Mouse (Mus musculus) limb, embryonic 11.5 days (tissue): ENCODE results near the gene Dhx30. TPM values are rescaled to one million over a fixed set of nuclear protein-coding genes. Genes with fewer than 3 reads are reported as not detected.

Experiments used
- ATAC-seq: fragments of 200-750 bp; cut with Nextera tagmentation; 2 replicates; pipeline ENCODE4 v1.8.0; 2017; ENCODE audit warnings: low read depth; ENCODE audit not compliant: insufficient number of reproducible peaks, low FRiP score, low TSS enrichment
- DNase-seq: peaks from one replicate; pipeline ENCODE4 v3.0.0-alpha.2; 2015; ENCODE audit warnings: low spot score
- H3K27ac ChIP-seq: fragments of 300-500 bp; sonication (generic); replicated peaks from 2 replicates; pipeline ENCODE4 v1.5.1; 2014; ENCODE audit warnings: low read depth, mild to moderate bottlenecking, low read length
- H3K27me3 ChIP-seq: fragments of 300-500 bp; sonication (generic); 2 replicates; pipeline ENCODE4 v1.6.1; 2014; ENCODE audit warnings: mild to moderate bottlenecking, low read length, mixed read lengths; ENCODE audit not compliant: control insufficient read depth, insufficient read depth
- H3K36me3 ChIP-seq: fragments of 300-500 bp; sonication (generic); 2 replicates; pipeline ENCODE4 v1.6.1; 2014; ENCODE audit warnings: mild to moderate bottlenecking, low read length, moderate library complexity, mixed read lengths; ENCODE audit not compliant: control insufficient read depth, insufficient read depth
- H3K4me1 ChIP-seq: fragments of 300-500 bp; sonication (generic); 2 replicates; pipeline ENCODE4 v1.6.1; 2014; ENCODE audit warnings: low read length, mixed read lengths; ENCODE audit not compliant: control insufficient read depth, insufficient read depth
- H3K4me2 ChIP-seq: fragments of 300-500 bp; sonication (generic); 2 replicates; pipeline ENCODE4 v1.6.1; 2014; ENCODE audit warnings: low read depth, mild to moderate bottlenecking, moderate library complexity; ENCODE audit not compliant: severe bottlenecking
- H3K4me3 ChIP-seq: fragments of 300-500 bp; sonication (generic); 2 replicates; pipeline ENCODE4 v1.5.1; 2014; ENCODE audit warnings: low read depth, low read length
- H3K9ac ChIP-seq: fragments of 300-500 bp; sonication (generic); 2 replicates; pipeline ENCODE4 v1.6.1; 2014; ENCODE audit warnings: mild to moderate bottlenecking, low read length
- H3K9me3 ChIP-seq: fragments of 300-500 bp; sonication (generic); 2 replicates; pipeline ENCODE4 v1.6.1; 2016; ENCODE audit warnings: low read length; ENCODE audit not compliant: control insufficient read depth
- WGBS: fragments of 180-500 bp; shearing (Covaris S2); extraction: QIAGEN DNeasy Blood & Tissue Kit; methylation state at CpG from one replicate; pipeline ENCODE4 v1.1.7; 2014; 5-methylcytosine and 5-hydroxymethylcytosine counted together
- polyA plus RNA-seq: library from polyadenylated mRNA; unstranded; fragments of >200 nt; fragmentation: Nextera tagmentation; extraction: Ambion mirVana; gene quantifications from 2 replicates; pipeline ENCODE4 v1.2.1, GENCODE M21; 2014

The Dhx30 gene
- polyA plus RNA-seq, 1 experiment from 2014 or later: 179 TPM

- DNase-seq: no peak
- WGBS: 89% methylated on average over 7 of the region's 7 CpGs
Measured at GRCm38 (mm10) chr9:110062405-110062804, 55.2 kb downstream of the Dhx30 start.

GRCm38 (mm10) chr9:110060761-110061160 lies 56.9 kb downstream of the Dhx30 start:
- ATAC-seq: no peak
- Histone ChIP-seq H3K4me3 (no peak overlapping the region), H3K9ac (no peak overlapping the region), H3K27ac (no peak overlapping the region), H3K9me3 (no peaks in the 10 kb centered on the region), H3K4me1 (no peaks in the 10 kb centered on the region), H3K27me3 (no peaks in the 10 kb centered on the region), H3K36me3 (no peaks in the 10 kb centered on the region), H3K4me2 (no peak overlapping the region)
- DNase-seq: no peak
- 75% methylated on average over 2 of the region's 2 CpGs for WGBS

More at GRCm38 (mm10) chr9:110062405-110062804, 55.2 kb downstream of the Dhx30 start:
- Histone ChIP-seq H3K4me2 (no peak overlapping the region), H3K4me1 (no peaks in the 10 kb centered on the region), H3K9ac (no peak overlapping the region), H3K9me3 (no peaks in the 10 kb centered on the region), H3K36me3 (no peaks in the 10 kb centered on the region; the same call in 1 of the 2 replicates), H3K4me3 (no peak overlapping the region), H3K27me3 (no peaks in the 10 kb centered on the region), H3K27ac (no peak overlapping the region)
- ATAC-seq: no peak

- H3K27me3 ChIP-seq: no peaks in the 10 kb centered on the region
- H3K36me3 ChIP-seq: no peaks in the 10 kb centered on the region
- DNase-seq: no peak
- no peak overlapping the region for H3K4me3 ChIP-seq
- H3K9ac ChIP-seq: no peak overlapping the region
- 96% methylated on average over 1 of the region's 1 CpGs for WGBS
- no peak for ATAC-seq
- H3K9me3 ChIP-seq: no peaks in the 10 kb centered on the region
- H3K27ac ChIP-seq: no peak overlapping the region
- H3K4me2 ChIP-seq: no peak overlapping the region
- H3K4me1 ChIP-seq: no peaks in the 10 kb centered on the region
Measured at GRCm38 (mm10) chr9:110057200-110057599, 60.4 kb downstream of the Dhx30 start.

- no peaks in the 10 kb centered on the region for H3K9me3 ChIP-seq
- ATAC-seq: no peak
Measured at GRCm38 (mm10) chr9:110054781-110055180, 62.8 kb downstream of the Dhx30 start.

GRCm38 (mm10) chr9:110054080-110054421 lies 63.6 kb downstream of the Dhx30 start:
- no peak for ATAC-seq
- H3K9me3 ChIP-seq: no peaks in the 10 kb centered on the region
- no peaks in the 10 kb centered on the region for H3K27me3 ChIP-seq
- H3K4me1 ChIP-seq: no peaks in the 10 kb centered on the region
- H3K9ac ChIP-seq: no peak overlapping the region
- no peak overlapping the region for H3K27ac ChIP-seq
- H3K4me3 ChIP-seq: no peak overlapping the region
- no peak overlapping the region for H3K4me2 ChIP-seq
- WGBS: 82% methylated on average over 2 of the region's 2 CpGs
- DNase-seq: no peak
- no peaks in the 10 kb centered on the region for H3K36me3 ChIP-seq

More at GRCm38 (mm10) chr9:110054781-110055180, 62.8 kb downstream of the Dhx30 start:
- Histone ChIP-seq H3K9ac (no peak overlapping the region), H3K27me3 (no peaks in the 10 kb centered on the region), H3K4me1 (no peaks in the 10 kb centered on the region), H3K36me3 (no peaks in the 10 kb centered on the region), H3K4me2 (no peak overlapping the region), H3K4me3 (no peak overlapping the region), H3K27ac (no peak overlapping the region)
- WGBS: 94% methylated on average over 3 of the region's 3 CpGs
- no peak for DNase-seq

- no peak overlapping the region for H3K4me2 ChIP-seq
- ATAC-seq: no peak
- no peaks in the 10 kb centered on the region for H3K27me3 ChIP-seq
- no peak for DNase-seq
- WGBS: 60% methylated on average over 8 of the region's 8 CpGs
- H3K36me3 ChIP-seq: no peaks in the 10 kb centered on the region
- H3K4me1 ChIP-seq: no peaks in the 10 kb centered on the region
- no peak overlapping the region for H3K27ac ChIP-seq
- no peak overlapping the region for H3K4me3 ChIP-seq
- no peak overlapping the region for H3K9ac ChIP-seq
- H3K9me3 ChIP-seq: no peaks in the 10 kb centered on the region
Measured at GRCm38 (mm10) chr9:110053305-110054079, 64.1 kb downstream of the Dhx30 start.

- Histone ChIP-seq H3K4me3 (no peak overlapping the region), H3K4me1 (no peaks in the 10 kb centered on the region), H3K4me2 (no peak overlapping the region), H3K9ac (no peak overlapping the region), H3K36me3 (no peaks in the 10 kb centered on the region), H3K9me3 (no peaks in the 10 kb centered on the region), H3K27ac (no peak overlapping the region), H3K27me3 (no peaks in the 10 kb centered on the region)
- DNase-seq (no peak), ATAC-seq (no peak)
- 84% methylated on average over 4 of the region's 4 CpGs for WGBS
Measured at GRCm38 (mm10) chr9:110052951-110053304, 64.7 kb downstream of the Dhx30 start.

- Histone ChIP-seq H3K36me3 (no peaks in the 10 kb centered on the region), H3K9ac (no peak overlapping the region), H3K4me3 (no peak overlapping the region), H3K4me1 (no peaks in the 10 kb centered on the region), H3K27me3 (no peaks in the 10 kb centered on the region), H3K4me2 (no peak overlapping the region), H3K9me3 (no peaks in the 10 kb centered on the region), H3K27ac (no peak overlapping the region)
- 74% methylated on average over 23 of the region's 23 CpGs for WGBS
- no peak for ATAC-seq
- no peak for DNase-seq
Measured at GRCm38 (mm10) chr9:110051869-110052661, 65.6 kb downstream of the Dhx30 start.
